Mouse (Mus musculus): ENCODE measurements at regions not wholly inside any gene's neighbourhood (a gene's known extent, or its start where the extent isn't known, plus 50 kb on each side); places are given as distances from the start of the nearest gene placed in this dataset.
"Not testable (repeated sequence)": the region's sequence is repeated elsewhere in the genome, so short reads cannot be mapped to it uniquely, and the experiment has no call there.

DNA sequence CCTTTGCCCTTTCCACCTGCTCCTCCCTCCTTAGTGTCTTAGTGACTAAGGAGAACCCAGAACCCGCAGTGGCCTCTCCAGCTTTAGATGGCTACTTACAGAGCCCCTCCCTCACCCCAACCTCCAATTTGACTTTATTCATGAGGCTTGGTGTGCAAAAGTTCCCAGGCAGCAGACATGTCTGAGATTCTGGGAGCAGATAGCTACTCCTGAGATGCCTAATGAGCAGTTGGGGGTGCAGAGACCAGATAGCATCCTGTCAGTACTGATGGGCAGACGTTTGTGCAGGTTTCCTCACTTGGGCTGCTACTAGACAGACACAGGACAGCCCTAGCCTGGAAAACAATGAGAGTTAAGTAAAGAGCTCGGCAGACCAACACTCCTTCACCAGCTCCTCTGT, 83.7 kb upstream of the Cep85l start:
- Histone ChIP-seq H3K27me3 (replicated peaks; ENCODE audit: control insufficient read depth, insufficient read depth, low read length) (no peaks in the 10 kb centered on the region), H3K9ac (ENCODE audit: low read depth, low read length) (no peak overlapping the region), H3K4me1 (ENCODE audit: control insufficient read depth, insufficient read depth, low read length) (peaks cover 7% of the 10 kb centered on the region), H3K9me3 (ENCODE audit: control insufficient read depth, low read length) (no peaks in the 10 kb centered on the region), H3K27ac (replicated peaks; ENCODE audit: low read depth, low read length) (no peak overlapping the region), H3K4me3 (ENCODE audit: low read depth, low read length) (no peak overlapping the region), H3K36me3 (ENCODE audit: control insufficient read depth, insufficient read depth, low read length) (no peaks in the 10 kb centered on the region), H3K4me2 (ENCODE audit: low read depth, low read length) (no peak overlapping the region)
- DNase-seq (ENCODE audit: low spot score) (no peak), ATAC-seq (ENCODE audit: low read depth) (no peak)
- WGBS, result 47% methylated on average over 3 of the region's 3 CpGs

DNA sequence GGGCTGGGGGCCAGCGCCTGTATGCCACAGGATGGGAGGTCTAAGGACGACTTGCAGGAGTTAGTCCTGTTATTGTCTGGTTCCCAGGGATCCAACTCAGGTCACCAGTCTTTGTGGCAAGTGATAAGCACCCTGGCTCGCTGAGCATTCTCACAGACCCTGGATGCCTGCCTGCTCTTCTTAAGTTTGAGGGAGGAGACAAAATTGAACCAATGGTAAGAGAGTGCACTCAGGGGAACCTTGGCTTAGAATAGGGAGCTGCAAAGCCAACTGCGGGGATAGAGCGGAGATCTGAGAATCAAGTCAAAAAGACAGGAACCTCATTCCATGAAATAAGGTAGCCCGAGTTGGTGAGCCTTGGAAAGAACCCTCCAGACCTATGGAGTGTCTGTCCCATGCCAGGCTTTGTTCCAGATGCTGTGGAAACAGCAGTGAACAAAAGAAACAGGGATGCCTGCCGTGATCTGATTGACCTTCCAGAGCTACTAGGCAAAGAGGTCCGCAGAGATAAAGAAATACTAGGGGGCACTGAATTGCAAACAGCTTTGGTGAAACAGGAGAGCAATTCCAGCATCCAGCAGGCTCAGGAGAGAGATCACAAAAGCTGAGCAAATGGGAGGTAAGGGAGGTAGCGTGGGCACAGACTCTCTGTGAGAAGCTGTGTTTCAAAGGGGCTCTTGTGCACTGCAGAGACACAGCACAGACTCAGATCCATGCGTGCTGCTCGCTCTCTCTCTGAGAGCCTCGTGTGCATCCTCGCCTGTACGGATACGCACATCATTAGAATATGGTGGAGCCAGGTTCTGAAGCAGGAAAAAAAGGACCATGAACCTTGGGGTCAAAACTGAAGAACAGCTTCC, 82.9 kb upstream of the Cep85l start:
- ATAC-seq (ENCODE audit: low read depth) (no peak), DNase-seq (ENCODE audit: low spot score) (no peak)
- no peaks in the 10 kb centered on the region for H3K9me3 ChIP-seq (ENCODE audit: control insufficient read depth, low read length)
- H3K27ac ChIP-seq (replicated peaks; ENCODE audit: low read depth, low read length), result no peak overlapping the region
- H3K4me2 ChIP-seq (ENCODE audit: low read depth, low read length), result peak overlapping the region; percentile 25; the same call in 1 of the 2 replicates
- H3K27me3 ChIP-seq (replicated peaks; ENCODE audit: control insufficient read depth, insufficient read depth, low read length), result no peaks in the 10 kb centered on the region
- peaks cover 7% of the 10 kb centered on the region for H3K4me1 ChIP-seq (ENCODE audit: control insufficient read depth, insufficient read depth, low read length)
- no peak overlapping the region for H3K4me3 ChIP-seq (ENCODE audit: low read depth, low read length)
- H3K9ac ChIP-seq (ENCODE audit: low read depth, low read length), result 0 out of 2 replicates have a peak overlapping the region, but pooled peaks have one; percentile 1
- no peaks in the 10 kb centered on the region for H3K36me3 ChIP-seq (ENCODE audit: control insufficient read depth, insufficient read depth, low read length)
- WGBS, result 45% methylated on average over 15 of the region's 15 CpGs

DNA sequence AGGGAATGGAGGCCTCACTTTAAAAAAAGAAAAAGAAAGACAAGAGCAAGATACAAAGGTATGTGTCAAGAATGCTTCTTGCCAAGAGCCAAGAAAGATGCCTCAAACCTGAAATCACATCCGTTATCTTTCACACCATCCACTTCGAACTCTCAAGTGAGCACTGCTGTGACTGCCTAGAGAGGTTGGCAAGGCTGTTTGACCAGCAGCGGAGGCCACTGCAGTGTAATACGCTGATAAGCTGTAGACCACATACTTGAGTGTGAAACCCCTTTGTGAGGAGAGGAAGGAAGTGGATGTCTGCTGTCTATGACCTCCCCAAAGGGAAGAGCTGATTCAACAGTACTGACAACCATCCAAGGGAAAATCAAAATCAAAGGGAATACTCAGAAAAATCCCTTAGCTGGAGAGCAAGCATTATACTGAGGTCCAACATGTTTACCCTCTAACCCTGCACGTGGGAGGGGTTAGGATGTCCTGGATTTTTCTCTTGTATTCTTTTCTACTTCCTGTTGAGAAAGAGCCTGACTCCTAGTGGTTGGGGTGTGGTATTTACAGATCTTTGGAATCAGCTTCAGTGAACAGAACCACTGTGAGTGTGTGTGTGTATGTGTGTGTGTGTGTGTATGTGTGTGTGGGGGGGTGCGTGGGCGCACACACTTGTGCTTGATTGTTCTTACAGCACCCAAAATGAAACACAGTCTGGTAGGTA, 81.5 kb upstream of the Cep85l start:
- ATAC-seq (ENCODE audit: low read depth) (no peak), DNase-seq (ENCODE audit: low spot score) (peak; percentile 12)
- Histone ChIP-seq H3K4me1 (ENCODE audit: control insufficient read depth, insufficient read depth, low read length) (peaks cover 7% of the 10 kb centered on the region), H3K27me3 (replicated peaks; ENCODE audit: control insufficient read depth, insufficient read depth, low read length) (no peaks in the 10 kb centered on the region), H3K4me2 (ENCODE audit: low read depth, low read length) (no peak overlapping the region), H3K4me3 (ENCODE audit: low read depth, low read length) (no peak overlapping the region), H3K36me3 (ENCODE audit: control insufficient read depth, insufficient read depth, low read length) (no peaks in the 10 kb centered on the region), H3K9me3 (ENCODE audit: control insufficient read depth, low read length) (no peaks in the 10 kb centered on the region), H3K9ac (ENCODE audit: low read depth, low read length) (no peak overlapping the region), H3K27ac (replicated peaks; ENCODE audit: low read depth, low read length) (no peak overlapping the region)
- WGBS, result 85% methylated on average over 7 of the region's 7 CpGs

DNA sequence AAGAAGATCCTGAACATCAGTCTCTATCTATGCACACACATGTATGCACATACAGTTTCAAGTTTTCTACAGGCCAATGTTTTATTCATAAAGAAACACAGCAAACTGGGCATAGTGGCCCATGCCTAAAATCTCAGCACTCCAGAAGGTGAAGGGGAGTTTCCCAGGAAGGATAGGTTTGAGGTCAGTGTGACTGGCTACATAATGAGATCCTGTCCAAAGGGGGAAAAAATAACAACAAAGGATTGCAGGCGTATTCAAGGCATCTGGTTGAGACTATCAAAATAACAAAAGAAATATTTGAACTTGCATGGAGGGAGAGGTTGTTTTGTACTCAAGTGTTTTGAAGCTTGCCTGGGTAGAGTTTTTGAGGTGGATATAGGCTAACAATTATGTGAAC, 80.0 kb upstream of the Cep85l start:
- 44% methylated on average over 1 of the region's 1 CpGs for WGBS
- not testable (repeated sequence) for H3K4me2 ChIP-seq (ENCODE audit: low read depth, low read length); H3K27ac ChIP-seq (replicated peaks; ENCODE audit: low read depth, low read length); DNase-seq (ENCODE audit: low spot score); H3K4me1 ChIP-seq (ENCODE audit: control insufficient read depth, insufficient read depth, low read length); H3K9me3 ChIP-seq (ENCODE audit: control insufficient read depth, low read length); H3K27me3 ChIP-seq (replicated peaks; ENCODE audit: control insufficient read depth, insufficient read depth, low read length); H3K9ac ChIP-seq (ENCODE audit: low read depth, low read length); H3K36me3 ChIP-seq (ENCODE audit: control insufficient read depth, insufficient read depth, low read length); ATAC-seq (ENCODE audit: low read depth); H3K4me3 ChIP-seq (ENCODE audit: low read depth, low read length)

DNA sequence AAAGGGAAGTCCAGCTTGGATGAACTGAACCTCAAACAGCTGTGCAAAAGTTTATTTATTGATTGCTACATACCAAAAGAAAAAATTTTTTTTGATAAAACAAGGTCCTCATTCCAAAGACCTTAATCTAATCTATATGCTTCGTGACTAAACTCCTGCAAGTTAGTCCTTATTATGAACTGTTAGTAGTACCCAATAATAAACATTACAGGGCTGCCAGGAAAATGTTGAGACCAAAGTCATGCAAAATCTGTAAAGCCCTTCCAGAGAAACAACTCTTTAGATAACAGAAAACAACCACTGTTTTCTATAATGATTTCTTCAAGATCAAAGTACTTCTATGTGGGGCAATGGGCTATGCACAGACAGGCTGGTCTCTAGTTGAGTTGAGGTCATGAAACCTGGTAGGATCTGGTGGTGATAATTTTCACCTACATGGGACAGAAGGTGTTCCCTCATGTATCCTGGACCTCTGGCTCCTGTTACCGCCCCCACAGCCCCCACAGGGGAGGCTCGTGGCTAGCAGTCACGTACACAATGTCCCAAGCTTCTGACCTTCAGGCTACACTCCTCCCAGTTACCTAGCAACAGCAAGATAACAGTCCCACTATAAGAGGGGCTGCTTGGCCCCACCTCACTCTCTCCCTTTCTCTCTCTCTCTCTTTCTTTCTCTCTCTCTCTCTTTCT, 76.4 kb upstream of the Cep85l start:
- H3K36me3 ChIP-seq (ENCODE audit: control insufficient read depth, insufficient read depth, low read length), result no peaks in the 10 kb centered on the region
- DNase-seq (ENCODE audit: low spot score) (no peak), ATAC-seq (ENCODE audit: low read depth) (no peak)
- H3K4me1 ChIP-seq (ENCODE audit: control insufficient read depth, insufficient read depth, low read length), result no peaks in the 10 kb centered on the region
- WGBS, result 55% methylated on average over 4 of the region's 4 CpGs
- H3K27me3 ChIP-seq (replicated peaks; ENCODE audit: control insufficient read depth, insufficient read depth, low read length), result no peaks in the 10 kb centered on the region
- H3K4me3 ChIP-seq (ENCODE audit: low read depth, low read length), result no peak overlapping the region
- no peak overlapping the region for H3K27ac ChIP-seq (replicated peaks; ENCODE audit: low read depth, low read length)
- peaks cover 4% of the 10 kb centered on the region; the same call in 1 of the 2 replicates for H3K9me3 ChIP-seq (ENCODE audit: control insufficient read depth, low read length)
- no peak overlapping the region for H3K4me2 ChIP-seq (ENCODE audit: low read depth, low read length)
- no peak overlapping the region for H3K9ac ChIP-seq (ENCODE audit: low read depth, low read length)

DNA sequence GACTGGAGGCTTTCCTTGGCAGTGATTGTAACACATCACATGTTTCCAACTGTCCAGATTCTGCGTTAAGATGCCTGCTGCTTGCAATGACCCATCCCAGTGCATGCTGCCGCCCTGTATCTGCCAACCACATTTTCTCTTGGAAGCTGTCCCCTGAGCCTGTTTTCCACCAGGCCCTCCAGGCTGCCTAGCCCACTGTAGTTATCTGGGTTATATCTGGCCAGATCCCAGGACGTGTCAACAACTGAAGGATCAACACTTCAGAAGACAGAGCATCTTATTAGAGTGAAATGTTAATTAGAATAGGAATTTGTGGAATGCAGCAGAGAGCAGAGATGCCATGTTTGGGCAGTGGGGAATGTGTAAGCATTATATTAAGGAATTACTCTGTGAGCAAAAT, 65.0 kb upstream of the Cep85l start:
- Histone ChIP-seq H3K9ac (ENCODE audit: low read depth, low read length) (no peak overlapping the region), H3K4me1 (ENCODE audit: control insufficient read depth, insufficient read depth, low read length) (no peaks in the 10 kb centered on the region), H3K4me2 (ENCODE audit: low read depth, low read length) (no peak overlapping the region), H3K9me3 (ENCODE audit: control insufficient read depth, low read length) (no peaks in the 10 kb centered on the region), H3K4me3 (ENCODE audit: low read depth, low read length) (no peak overlapping the region), H3K36me3 (ENCODE audit: control insufficient read depth, insufficient read depth, low read length) (no peaks in the 10 kb centered on the region), H3K27me3 (replicated peaks; ENCODE audit: control insufficient read depth, insufficient read depth, low read length) (no peaks in the 10 kb centered on the region), H3K27ac (replicated peaks; ENCODE audit: low read depth, low read length) (no peak overlapping the region)
- ATAC-seq (ENCODE audit: low read depth) (no peak), DNase-seq (ENCODE audit: low spot score) (no peak)
- 32% methylated on average over 3 of the region's 3 CpGs for WGBS

DNA sequence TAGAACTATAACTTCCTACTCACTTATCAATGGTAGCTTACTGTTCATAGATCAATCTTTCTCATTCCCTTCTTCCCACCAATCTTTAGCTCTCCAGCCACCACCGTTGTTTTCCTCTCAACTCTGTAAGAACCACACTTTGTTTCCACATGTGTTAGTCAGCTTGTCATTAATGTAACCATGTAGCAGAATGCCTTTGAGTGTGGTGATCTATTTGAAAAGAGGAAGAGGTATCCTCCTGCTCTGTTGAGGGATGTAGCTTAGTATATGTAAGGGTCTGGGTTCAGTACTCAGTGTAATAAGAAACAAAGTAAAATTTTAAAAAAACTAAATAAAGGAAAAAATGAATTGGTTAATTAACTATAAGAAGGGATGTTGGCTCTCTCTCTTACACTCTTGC, 63.7 kb upstream of the Cep85l start:
- Histone ChIP-seq H3K4me2 (ENCODE audit: low read depth, low read length) (no peak overlapping the region), H3K4me3 (ENCODE audit: low read depth, low read length) (no peak overlapping the region), H3K27me3 (replicated peaks; ENCODE audit: control insufficient read depth, insufficient read depth, low read length) (no peaks in the 10 kb centered on the region), H3K36me3 (ENCODE audit: control insufficient read depth, insufficient read depth, low read length) (no peaks in the 10 kb centered on the region), H3K9me3 (ENCODE audit: control insufficient read depth, low read length) (no peaks in the 10 kb centered on the region), H3K27ac (replicated peaks; ENCODE audit: low read depth, low read length) (no peak overlapping the region), H3K9ac (ENCODE audit: low read depth, low read length) (no peak overlapping the region), H3K4me1 (ENCODE audit: control insufficient read depth, insufficient read depth, low read length) (no peaks in the 10 kb centered on the region)
- ATAC-seq (ENCODE audit: low read depth) (no peak), DNase-seq (ENCODE audit: low spot score) (no peak)
- 83% methylated on average over 1 of the region's 1 CpGs for WGBS

DNA sequence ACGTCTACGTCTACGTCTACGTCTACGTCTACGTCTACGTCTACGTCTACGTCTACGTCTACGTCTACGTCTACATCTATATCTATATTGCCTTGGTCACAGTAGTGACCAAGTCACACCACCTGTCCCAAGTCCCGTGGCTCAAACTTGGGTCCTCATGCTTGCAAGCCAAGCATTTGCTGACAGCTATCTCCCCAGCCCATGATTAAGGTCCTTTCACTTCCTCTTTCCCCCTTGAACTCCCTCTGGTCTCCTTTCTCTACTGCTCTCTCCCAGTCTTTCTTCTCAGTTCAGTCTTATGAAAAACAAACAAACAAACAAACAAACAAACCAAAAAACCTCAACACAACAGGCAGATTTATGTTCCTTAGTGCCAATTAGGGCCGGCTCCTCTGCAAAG, 63.2 kb upstream of the Cep85l start:
- Histone ChIP-seq H3K4me1 (ENCODE audit: control insufficient read depth, insufficient read depth, low read length) (no peaks in the 10 kb centered on the region), H3K27ac (replicated peaks; ENCODE audit: low read depth, low read length) (no peak overlapping the region), H3K27me3 (replicated peaks; ENCODE audit: control insufficient read depth, insufficient read depth, low read length) (no peaks in the 10 kb centered on the region), H3K36me3 (ENCODE audit: control insufficient read depth, insufficient read depth, low read length) (no peaks in the 10 kb centered on the region), H3K9me3 (ENCODE audit: control insufficient read depth, low read length) (no peaks in the 10 kb centered on the region), H3K4me2 (ENCODE audit: low read depth, low read length) (no peak overlapping the region), H3K4me3 (ENCODE audit: low read depth, low read length) (no peak overlapping the region), H3K9ac (ENCODE audit: low read depth, low read length) (no peak overlapping the region)
- DNase-seq (ENCODE audit: low spot score), result no peak
- 98% methylated on average over 14 of the region's 14 CpGs for WGBS
- no peak for ATAC-seq (ENCODE audit: low read depth)
